Mouse (Mus musculus) neural tube, embryonic 12.5 days (tissue): ENCODE results near the gene Mlycd. TPM values are rescaled to one million over a fixed set of nuclear protein-coding genes. Genes with fewer than 3 reads are reported as not detected.

ENCODE experiments used
- ATAC-seq: fragments of 200-750 bp; cut with Nextera tagmentation; 2 replicates; pipeline ENCODE4 v1.8.0; 2017; ENCODE audit warnings: low read depth, mild to moderate bottlenecking, moderate TSS enrichment, moderate library complexity; ENCODE audit not compliant: low FRiP score
- H3K27ac ChIP-seq: fragments of 300-500 bp; sonication (generic); 2 replicates; pipeline ENCODE4 v1.5.1; 2016
- H3K27me3 ChIP-seq: fragments of 300-500 bp; sonication (generic); replicated peaks from 2 replicates; pipeline ENCODE4 v1.6.1; 2016; ENCODE audit warnings: mild to moderate bottlenecking
- H3K36me3 ChIP-seq: fragments of 300-500 bp; sonication (generic); 2 replicates; pipeline ENCODE4 v1.6.1; 2016; ENCODE audit warnings: mild to moderate bottlenecking
- H3K4me1 ChIP-seq: fragments of 300-500 bp; sonication (generic); 2 replicates; pipeline ENCODE4 v1.6.1; 2016
- H3K4me2 ChIP-seq: fragments of 300-500 bp; sonication (generic); replicated peaks from 2 replicates; pipeline ENCODE4 v1.6.1; 2016; ENCODE audit warnings: mild to moderate bottlenecking
- H3K4me3 ChIP-seq: fragments of 300-500 bp; sonication (generic); 2 replicates; pipeline ENCODE4 v1.5.1; 2016
- H3K9ac ChIP-seq: fragments of 300-500 bp; sonication (generic); 2 replicates; pipeline ENCODE4 v1.6.1; 2016; ENCODE audit warnings: mild to moderate bottlenecking
- H3K9me3 ChIP-seq: fragments of 300-500 bp; sonication (generic); 2 replicates; pipeline ENCODE4 v1.6.1; 2016; ENCODE audit warnings: mild to moderate bottlenecking
- WGBS: fragments of 180-500 bp; shearing (Covaris S2); methylation state at CpG from one replicate; pipeline ENCODE4 v1.1.7; 2016; 5-methylcytosine and 5-hydroxymethylcytosine counted together
- polyA plus RNA-seq: library from polyadenylated mRNA; unstranded; fragments of >200 nt; fragmentation: Nextera tagmentation; extraction: Ambion mirVana; gene quantifications from 2 replicates; pipeline ENCODE4 v1.2.1, GENCODE M21; 2016

Mlycd gene
- polyA plus RNA-seq, 1 experiment from 2014 or later = 15.1 TPM

- no peak overlapping the region for H3K4me2 ChIP-seq
- H3K4me3 ChIP-seq = no peak overlapping the region
- no peak overlapping the region for H3K9ac ChIP-seq
- H3K4me1 ChIP-seq = peaks cover 7% of the 10 kb centered on the region
- no peaks in the 10 kb centered on the region for H3K9me3 ChIP-seq
- H3K27me3 ChIP-seq = peaks cover 24% of the 10 kb centered on the region
- ATAC-seq = no peak
- WGBS = 93% methylated on average over 4 of the region's 4 CpGs
- no peak overlapping the region for H3K27ac ChIP-seq
- H3K36me3 ChIP-seq = no peaks in the 10 kb centered on the region
Observed at GRCm38 (mm10) chr8:119451131-119451530, 56.5 kb downstream of the Mlycd start.

DNA sequence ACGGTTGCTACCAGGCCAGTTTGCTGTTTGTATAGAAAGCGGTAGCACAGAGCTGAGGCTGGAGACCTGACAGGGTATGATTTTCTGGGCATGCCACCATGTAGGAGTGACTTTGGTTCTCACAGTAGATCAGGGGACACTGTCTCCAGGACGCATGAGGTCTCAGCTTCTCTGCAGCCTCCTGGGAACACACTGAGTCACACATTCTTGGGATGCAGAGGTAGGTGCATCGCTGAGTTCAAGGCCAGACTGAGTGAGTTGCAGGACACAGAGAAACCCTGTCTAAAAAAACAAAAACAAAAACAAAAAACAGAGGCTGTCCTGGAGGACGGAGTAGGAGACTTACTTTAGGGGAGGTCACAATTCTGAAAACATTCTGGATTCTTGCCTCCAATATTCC lies 58.2 kb downstream of the Mlycd start:
- no peak overlapping the region for H3K4me3 ChIP-seq
- WGBS = 87% methylated on average over 5 of the region's 5 CpGs
- no peak overlapping the region for H3K9ac ChIP-seq
- H3K27me3 ChIP-seq = peaks cover 19% of the 10 kb centered on the region
- no peaks in the 10 kb centered on the region for H3K9me3 ChIP-seq
- ATAC-seq = no peak
- no peaks in the 10 kb centered on the region for H3K36me3 ChIP-seq
- H3K27ac ChIP-seq = no peak overlapping the region
- H3K4me2 ChIP-seq = no peak overlapping the region
- H3K4me1 ChIP-seq = peaks cover 2% of the 10 kb centered on the region

DNA sequence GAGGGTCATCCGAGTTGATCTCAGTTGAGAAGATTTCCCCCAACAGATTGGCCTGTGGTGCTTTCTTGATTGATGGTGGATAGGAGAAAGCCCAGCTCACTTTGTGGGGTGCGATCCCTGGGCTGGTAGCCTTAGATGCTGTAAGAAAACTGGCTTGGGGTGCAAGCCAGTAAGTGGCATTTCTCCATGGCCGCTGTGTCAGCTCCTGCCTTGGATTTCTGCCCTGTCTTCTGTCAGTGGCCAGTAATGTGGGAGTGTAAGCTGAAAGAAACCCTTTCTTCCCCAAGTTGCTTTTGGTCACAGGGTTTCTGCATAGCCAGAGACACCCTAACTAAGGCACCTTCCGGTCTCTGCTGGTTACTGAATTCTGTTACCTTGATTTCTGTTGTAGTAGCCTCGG lies 61.4 kb downstream of the Mlycd start:
- no peak overlapping the region for H3K4me3 ChIP-seq
- 93% methylated on average over 5 of the region's 5 CpGs for WGBS

GRCm38 (mm10) chr8:119459724-119460123 lies 65.0 kb downstream of the Mlycd start:
- ATAC-seq = no peak

More for the DNA sequence above, 61.4 kb downstream of the Mlycd start:
- H3K27me3 ChIP-seq = no peaks in the 10 kb centered on the region
- ATAC-seq = no peak
- peaks cover 10% of the 10 kb centered on the region for H3K4me1 ChIP-seq
- no peaks in the 10 kb centered on the region for H3K36me3 ChIP-seq
- H3K9ac ChIP-seq = no peak overlapping the region
- H3K4me2 ChIP-seq = no peak overlapping the region
- H3K27ac ChIP-seq = no peak overlapping the region
- H3K9me3 ChIP-seq = no peaks in the 10 kb centered on the region

More at GRCm38 (mm10) chr8:119459724-119460123, 65.0 kb downstream of the Mlycd start:
- H3K4me1 ChIP-seq = peaks cover 22% of the 10 kb centered on the region
- no peaks in the 10 kb centered on the region; the same call in 1 of the 2 replicates for H3K27me3 ChIP-seq
- no peak overlapping the region for H3K27ac ChIP-seq
- no peak overlapping the region; the same call in 1 of the 2 replicates for H3K4me2 ChIP-seq
- H3K4me3 ChIP-seq = no peak overlapping the region
- H3K36me3 ChIP-seq = no peaks in the 10 kb centered on the region
- no peaks in the 10 kb centered on the region for H3K9me3 ChIP-seq
- 37% methylated on average over 16 of the region's 16 CpGs for WGBS
- no peak overlapping the region for H3K9ac ChIP-seq

Other genes starting within 250 kb of the Mlycd start
- gene Hsbp1, start 50.4 kb upstream of the Mlycd start, polyA plus RNA-seq = 435 TPM in 2 replicates
- 0.13 and 0.42 TPM in 2 replicates for gene Osgin1, start 39.2 kb downstream of the Mlycd start, polyA plus RNA-seq
- gene Necab2, start 51.8 kb downstream of the Mlycd start, polyA plus RNA-seq = 26.3 and 29.5 TPM in 2 replicates
- gene Slc38a8, start 106.8 kb downstream of the Mlycd start, polyA plus RNA-seq = not detected in 2 replicates
- gene Mbtps1, start 163.9 kb downstream of the Mlycd start, polyA plus RNA-seq = 92.3 and 96.2 TPM in 2 replicates
- 94.2 and 100 TPM in 2 replicates for gene Hsdl1, start 180.3 kb downstream of the Mlycd start, polyA plus RNA-seq
- gene Dnaaf1, start 180.4 kb downstream of the Mlycd start, polyA plus RNA-seq = 0.08 TPM in 1 of 2 replicates, not detected in the other
- gene Taf1c, start 210.3 kb downstream of the Mlycd start, polyA plus RNA-seq = 15.8 and 16.7 TPM in 2 replicates
- 0.10 TPM in 2 replicates for gene Adad2, start 217.9 kb downstream of the Mlycd start, polyA plus RNA-seq
- 0.10 and 0.18 TPM in 2 replicates for gene Kcng4, start 240.8 kb downstream of the Mlycd start, polyA plus RNA-seq